Comparison of ENCODE assay signal across 19 mouse cellular contexts in genomic region chr7:127759716-127760115, GRCm38 (mm10). TPM values are rescaled to one million over a fixed set of nuclear protein-coding genes. Genes with fewer than 3 reads are reported as not detected.
DNase-seq lines count a peak whose midpoint lies in the region; ATAC-seq and TF ChIP-seq lines count a peak whose summit lies in the region.
"Had no signal": no experiment of that assay in that cellular context is flagged by ENCODE, and none has a peak within 500 bp of the region (broad histone marks: within the 10 kb centered on the region; RNA-seq: fewer than 3 reads in every experiment).

No protein-coding gene starts in this region.

- no peaks in the 10 kb centered on the region for H3K79me2 ChIP-seq in MEL (ENCODE audit: control insufficient read depth, insufficient read depth, low read length, poor library complexity)

- ATAC-seq in embryonic facial prominence, embryonic 11.5 days (replicated peaks; ENCODE audit: insufficient number of reproducible peaks, low FRiP score, low TSS enrichment, low read depth) = no peak
- ATAC-seq in intestine, embryonic 15.5 days = no peak
- ATAC-seq in intestine, postnatal 0 days = no peak
- ATAC-seq in limb, embryonic 13.5 days (ENCODE audit: low FRiP score, low read depth) = no peak
- ATAC-seq: hindbrain, postnatal 0 days had no signal

- TF ChIP-seq EP300 in MEL (IDR thresholded peaks at IDR 0.05; ENCODE audit: low read depth in 1 of 2, low read length in 2 of 2) = peak; percentile 11 to 59; a peak in 1 of 4 replicates

- no peak overlapping the region for H3K4me2 ChIP-seq in embryonic facial prominence, embryonic 11.5 days (ENCODE audit: low read depth, low read length)
- no peak overlapping the region for H3K4me2 ChIP-seq in intestine, embryonic 15.5 days (replicated peaks)
- no peak overlapping the region for H3K4me2 ChIP-seq in intestine, postnatal 0 days (replicated peaks; ENCODE audit: low read depth)
- H3K4me2 ChIP-seq in limb, embryonic 13.5 days (replicated peaks) = 0 out of 2 replicates have a peak overlapping the region, but pooled peaks have one; percentile 3
- H3K4me2 ChIP-seq: midbrain, embryonic 11.5 days had no signal

- H3K27ac ChIP-seq in embryonic facial prominence, embryonic 11.5 days (replicated peaks; ENCODE audit: low read depth, low read length) = peak overlapping the region; percentile 20; the same call in 1 of the 2 replicates
- H3K27ac ChIP-seq in embryonic facial prominence, embryonic 10.5 days (replicated peaks) = no peak overlapping the region
- 0 out of 2 replicates have a peak overlapping the region, but pooled peaks have one; percentile 19 for H3K27ac ChIP-seq in intestine, embryonic 15.5 days
- no peak overlapping the region for H3K27ac ChIP-seq in intestine, postnatal 0 days (ENCODE audit: low read depth, low read length)
- H3K27ac ChIP-seq in MEL (ENCODE audit: control insufficient read depth, low read depth, low read length) = peak overlapping the region; percentile 36; the same call in 1 of the 2 replicates
- H3K27ac ChIP-seq in limb, embryonic 13.5 days = peak overlapping the region; percentile 44; the same call in 1 of the 2 replicates
- H3K27ac ChIP-seq: forebrain, embryonic 10.5 days; gastrocnemius, adult 2 months; hindbrain, postnatal 0 days had no signal

- 33% methylated on average over 6 of the region's 6 CpGs for WGBS in embryonic facial prominence, embryonic 11.5 days
- 52% methylated on average over 6 of the region's 6 CpGs for WGBS in embryonic facial prominence, embryonic 10.5 days
- WGBS in intestine, embryonic 15.5 days = 42% methylated on average over 6 of the region's 6 CpGs
- WGBS in intestine, postnatal 0 days = 59% methylated on average over 6 of the region's 6 CpGs
- WGBS in limb, embryonic 13.5 days = 14% methylated on average over 6 of the region's 6 CpGs

- no peak overlapping the region for H3K4me3 ChIP-seq in embryonic facial prominence, embryonic 11.5 days (ENCODE audit: low read depth, low read length)
- H3K4me3 ChIP-seq in embryonic facial prominence, embryonic 10.5 days = no peak overlapping the region
- no peak overlapping the region for H3K4me3 ChIP-seq in intestine, embryonic 15.5 days (replicated peaks)
- no peak overlapping the region for H3K4me3 ChIP-seq in intestine, postnatal 0 days (ENCODE audit: low read depth, low read length)
- no peak overlapping the region for H3K4me3 ChIP-seq in MEL (ENCODE audit: control insufficient read depth in 1 of 2, insufficient read depth in 1 of 2, low read depth in 2 of 2, low read length in 2 of 2)
- H3K4me3 ChIP-seq in limb, embryonic 13.5 days = peak overlapping the region; percentile 5; the same call in 1 of the 2 replicates
- H3K4me3 ChIP-seq: forebrain, embryonic 10.5 days; gastrocnemius, adult 2 months had no signal

- no peaks in the 10 kb centered on the region for H3K9me3 ChIP-seq in embryonic facial prominence, embryonic 11.5 days (replicated peaks; ENCODE audit: control insufficient read depth, low read length)
- H3K9me3 ChIP-seq in embryonic facial prominence, embryonic 10.5 days = no peaks in the 10 kb centered on the region
- H3K9me3 ChIP-seq in intestine, embryonic 15.5 days = no peaks in the 10 kb centered on the region
- no peaks in the 10 kb centered on the region for H3K9me3 ChIP-seq in intestine, postnatal 0 days (ENCODE audit: control insufficient read depth)
- no peaks in the 10 kb centered on the region for H3K9me3 ChIP-seq in MEL (replicated peaks; ENCODE audit: insufficient read depth, low read length)
- H3K9me3 ChIP-seq in limb, embryonic 13.5 days = no peaks in the 10 kb centered on the region
- H3K9me3 ChIP-seq: forebrain, embryonic 10.5 days; G1E had no signal

- peak; percentile 41 for DNase-seq in embryonic facial prominence, embryonic 11.5 days (ENCODE audit: low spot score)
- DNase-seq in embryonic facial prominence, embryonic 10.5 days (ENCODE audit: low spot score) = no peak
- peak; percentile 84 for DNase-seq in MEL (ENCODE audit: low read depth, low spot score)
- no peak for DNase-seq in B cell, adult 2 months
- no peak for DNase-seq in gastrocnemius, postnatal 14 days
- DNase-seq: cerebellum, postnatal 14 days; gastrocnemius, adult 2 months; kidney, postnatal 25 days; right cerebral cortex, adult 18-20 months; thymus, postnatal 36 days had no signal

- no peak overlapping the region for H3K9ac ChIP-seq in embryonic facial prominence, embryonic 11.5 days (replicated peaks; ENCODE audit: low read length)
- no peak overlapping the region for H3K9ac ChIP-seq in intestine, embryonic 15.5 days
- H3K9ac ChIP-seq in intestine, postnatal 0 days (ENCODE audit: low read depth, low read length) = no peak overlapping the region
- H3K9ac ChIP-seq in MEL (ENCODE audit: control insufficient read depth, low read depth, low read length, poor library complexity, severe bottlenecking) = no peak overlapping the region
- peak overlapping the region; percentile 43; the same call in 1 of the 2 replicates for H3K9ac ChIP-seq in limb, embryonic 13.5 days

- 0 out of 4 replicates have a peak, but pooled peaks of 1 of the 2 experiments have one; percentile 27 for TF ChIP-seq POLR2A in MEL (IDR thresholded peaks at IDR 0.05; ENCODE audit: control insufficient read depth in 1 of 2, insufficient read depth in 1 of 2, low read depth in 1 of 2, low read length in 2 of 2, poor library complexity in 1 of 2)

- H3K27me3 ChIP-seq in embryonic facial prominence, embryonic 11.5 days (ENCODE audit: control insufficient read depth, insufficient read depth, low read length) = no peaks in the 10 kb centered on the region
- H3K27me3 ChIP-seq in embryonic facial prominence, embryonic 10.5 days (replicated peaks; ENCODE audit: low read depth, poor library complexity, severe bottlenecking) = no peaks in the 10 kb centered on the region
- H3K27me3 ChIP-seq in intestine, embryonic 15.5 days (replicated peaks) = no peaks in the 10 kb centered on the region
- no peaks in the 10 kb centered on the region for H3K27me3 ChIP-seq in intestine, postnatal 0 days (replicated peaks; ENCODE audit: control insufficient read depth, insufficient read depth, low read length)
- no peaks in the 10 kb centered on the region for H3K27me3 ChIP-seq in MEL (ENCODE audit: control insufficient read depth in 1 of 2, insufficient read depth in 2 of 2, low read length in 2 of 2)
- no peaks in the 10 kb centered on the region for H3K27me3 ChIP-seq in limb, embryonic 13.5 days

- no peak for TF ChIP-seq CTCF in intestine, postnatal 0 days (IDR thresholded peaks at IDR 0.05; ENCODE audit: low read depth)
- TF ChIP-seq CTCF in MEL (IDR thresholded peaks at IDR 0.05 in 2 of 3, conservative IDR thresholded peaks at IDR 0.05 in 1 of 3; ENCODE audit: control insufficient read depth in 1 of 3, insufficient read depth in 1 of 3, low read depth in 2 of 3, low read length in 3 of 3, poor library complexity in 1 of 3, severe bottlenecking in 1 of 3) = no peak

- no peak for TF ChIP-seq RAD21 in MEL (IDR thresholded peaks at IDR 0.05; ENCODE audit: low read depth, low read length)

- H3K4me1 ChIP-seq in embryonic facial prominence, embryonic 11.5 days (ENCODE audit: control insufficient read depth, insufficient read depth, low read length) = no peaks in the 10 kb centered on the region; the same call in 1 of the 2 replicates
- H3K4me1 ChIP-seq in embryonic facial prominence, embryonic 10.5 days = peaks cover 25% of the 10 kb centered on the region
- H3K4me1 ChIP-seq in intestine, embryonic 15.5 days (replicated peaks) = peaks cover 8% of the 10 kb centered on the region
- no peaks in the 10 kb centered on the region for H3K4me1 ChIP-seq in intestine, postnatal 0 days (replicated peaks; ENCODE audit: control insufficient read depth, insufficient read depth, low read length)
- H3K4me1 ChIP-seq in MEL (ENCODE audit: control insufficient read depth in 1 of 2, insufficient read depth in 2 of 2, low read length in 2 of 2) = peaks cover 13 to 22% of the 10 kb centered on the region in 2 experiments
- peaks cover 31% of the 10 kb centered on the region for H3K4me1 ChIP-seq in limb, embryonic 13.5 days

- intact Hi-C loops in gastrocnemius, postnatal 14 days (cut with DNase I; ENCODE audit: low total_unique reads) = loop anchor here (5.0 kb wide), 1 partner anchor 82 kb away; no protein-coding TSS in a partner anchor

- H3K36me3 ChIP-seq in embryonic facial prominence, embryonic 11.5 days (replicated peaks; ENCODE audit: control insufficient read depth, insufficient read depth, low read depth, low read length) = peaks cover 5% of the 10 kb centered on the region
- H3K36me3 ChIP-seq in embryonic facial prominence, embryonic 10.5 days (replicated peaks) = peaks cover 98% of the 10 kb centered on the region
- H3K36me3 ChIP-seq in intestine, embryonic 15.5 days = peaks cover 15% of the 10 kb centered on the region; the same call in 1 of the 2 replicates
- peaks cover 54% of the 10 kb centered on the region for H3K36me3 ChIP-seq in intestine, postnatal 0 days (ENCODE audit: control insufficient read depth, insufficient read depth)
- H3K36me3 ChIP-seq in MEL (ENCODE audit: control insufficient read depth in 1 of 2, insufficient read depth in 2 of 2, low read length in 2 of 2) = peaks cover 0 to 17% of the 10 kb centered on the region in 2 experiments; a peak in 2 of 4 replicates
- peaks cover 84% of the 10 kb centered on the region for H3K36me3 ChIP-seq in limb, embryonic 13.5 days

RNA-seq across cellular contexts. Expression of gene Orai3, which starts 9.9 kb away (rescaled TPM):
- polyA plus RNA-seq in embryonic facial prominence, embryonic 11.5 days (2014; fragmentation: Nextera tagmentation; extraction: Ambion mirVana) = 8.6 and 8.7 TPM in 2 replicates
- polyA plus RNA-seq in embryonic facial prominence, embryonic 10.5 days (2016; fragmentation: Nextera tagmentation; extraction: Ambion mirVana) = 12.9 and 13.6 TPM in 2 replicates
- 22.9 and 25.5 TPM in 2 replicates for polyA plus RNA-seq in intestine, embryonic 15.5 days (2015; fragmentation: Nextera tagmentation; extraction: Ambion mirVana)
- 18.7 and 21.8 TPM in 2 replicates for polyA plus RNA-seq in intestine, postnatal 0 days (2015; fragmentation: Nextera tagmentation; extraction: Ambion mirVana)
- total RNA-seq in MEL (2012; rRNA removed) = 31.4 and 37.5 TPM in 2 replicates
- 10 to 100 TPM in 1 of 2 experiments, not detected in 1; 47.2 TPM for polyA plus RNA-seq in MEL (2012; ENCODE audit: insufficient read depth in 1 of 2, insufficient read length in 2 of 2, low read depth in 1 of 2, low replicate concordance in 2 of 2, missing spikeins in 1 of 2)
- 20.1 and 20.8 TPM in 2 replicates for polyA plus RNA-seq in limb, embryonic 13.5 days (2015; fragmentation: Nextera tagmentation; extraction: Ambion mirVana)
- 1 to 10 TPM; 8.1 to 9.2 TPM for total RNA-seq in gastrocnemius, postnatal 14 days (2021)

RNA-seq across cellular contexts. Expression of gene Fbxl19, which starts 15.4 kb away (rescaled TPM):
- polyA plus RNA-seq in embryonic facial prominence, embryonic 11.5 days (2014; fragmentation: Nextera tagmentation; extraction: Ambion mirVana) = 9.4 and 9.5 TPM in 2 replicates
- polyA plus RNA-seq in embryonic facial prominence, embryonic 10.5 days (2016; fragmentation: Nextera tagmentation; extraction: Ambion mirVana) = 8.9 and 9.0 TPM in 2 replicates
- 3.2 and 4.3 TPM in 2 replicates for polyA plus RNA-seq in intestine, embryonic 15.5 days (2015; fragmentation: Nextera tagmentation; extraction: Ambion mirVana)
- 2.1 and 2.2 TPM in 2 replicates for polyA plus RNA-seq in intestine, postnatal 0 days (2015; fragmentation: Nextera tagmentation; extraction: Ambion mirVana)
- 37.7 and 46.7 TPM in 2 replicates for total RNA-seq in MEL (2012; rRNA removed)
- 10 to 100 TPM in 1 of 2 experiments, not detected in 1; 58.3 TPM for polyA plus RNA-seq in MEL (2012; ENCODE audit: insufficient read depth in 1 of 2, insufficient read length in 2 of 2, low read depth in 1 of 2, low replicate concordance in 2 of 2, missing spikeins in 1 of 2)
- polyA plus RNA-seq in limb, embryonic 13.5 days (2015; fragmentation: Nextera tagmentation; extraction: Ambion mirVana) = 6.7 TPM in 2 replicates
- total RNA-seq in gastrocnemius, postnatal 14 days (2021) = 1 to 10 TPM; 2.4 to 3.1 TPM

RNA-seq across cellular contexts. Expression of gene Setd1a, which starts 16.8 kb away (rescaled TPM):
- polyA plus RNA-seq in embryonic facial prominence, embryonic 11.5 days (2014; fragmentation: Nextera tagmentation; extraction: Ambion mirVana) = 21.7 and 22.0 TPM in 2 replicates
- polyA plus RNA-seq in embryonic facial prominence, embryonic 10.5 days (2016; fragmentation: Nextera tagmentation; extraction: Ambion mirVana) = 14.7 and 15.2 TPM in 2 replicates
- polyA plus RNA-seq in intestine, embryonic 15.5 days (2015; fragmentation: Nextera tagmentation; extraction: Ambion mirVana) = 15.2 and 17.4 TPM in 2 replicates
- polyA plus RNA-seq in intestine, postnatal 0 days (2015; fragmentation: Nextera tagmentation; extraction: Ambion mirVana) = 9.7 and 9.9 TPM in 2 replicates
- 9.2 and 10.3 TPM in 2 replicates for total RNA-seq in MEL (2012; rRNA removed)
- polyA plus RNA-seq in MEL (2012; ENCODE audit: insufficient read depth in 1 of 2, insufficient read length in 2 of 2, low read depth in 1 of 2, low replicate concordance in 2 of 2, missing spikeins in 1 of 2) = 10 to 100 TPM in 1 of 2 experiments, not detected in 1; 55.9 TPM
- polyA plus RNA-seq in limb, embryonic 13.5 days (2015; fragmentation: Nextera tagmentation; extraction: Ambion mirVana) = 28.1 and 30.8 TPM in 2 replicates
- 10 to 100 TPM; 15.6 to 17.4 TPM for total RNA-seq in gastrocnemius, postnatal 14 days (2021)

RNA-seq across cellular contexts. Expression of gene Gm49388, which starts 25.7 kb away (rescaled TPM):
- not detected in 2 replicates for polyA plus RNA-seq in embryonic facial prominence, embryonic 11.5 days (2014; fragmentation: Nextera tagmentation; extraction: Ambion mirVana)
- polyA plus RNA-seq in embryonic facial prominence, embryonic 10.5 days (2016; fragmentation: Nextera tagmentation; extraction: Ambion mirVana) = not detected in 2 replicates
- polyA plus RNA-seq in intestine, embryonic 15.5 days (2015; fragmentation: Nextera tagmentation; extraction: Ambion mirVana) = not detected in 2 replicates
- polyA plus RNA-seq in intestine, postnatal 0 days (2015; fragmentation: Nextera tagmentation; extraction: Ambion mirVana) = not detected in 2 replicates
- 0.73 and 0.88 TPM in 2 replicates for total RNA-seq in MEL (2012; rRNA removed)
- polyA plus RNA-seq in MEL (2012; ENCODE audit: insufficient read depth in 1 of 2, insufficient read length in 2 of 2, low read depth in 1 of 2, low replicate concordance in 2 of 2, missing spikeins in 1 of 2) = 1 to 10 TPM in 1 of 2 experiments, not detected in 1; 1.3 TPM
- not detected in 2 replicates for polyA plus RNA-seq in limb, embryonic 13.5 days (2015; fragmentation: Nextera tagmentation; extraction: Ambion mirVana)
- 1 to 10 TPM in 1 of 2 experiments, under 1 TPM in 1; 0.88 to 1.8 TPM for total RNA-seq in gastrocnemius, postnatal 14 days (2021)
- polyA plus RNA-seq: forebrain, embryonic 10.5 days; hindbrain, postnatal 0 days; liver, embryonic 16.5 days; midbrain, embryonic 11.5 days had no signal

RNA-seq across cellular contexts. Expression of gene Ctf2, which starts 27.8 kb away (rescaled TPM):
- polyA plus RNA-seq in embryonic facial prominence, embryonic 11.5 days (2014; fragmentation: Nextera tagmentation; extraction: Ambion mirVana) = 0.15 and 0.59 TPM in 2 replicates
- polyA plus RNA-seq in embryonic facial prominence, embryonic 10.5 days (2016; fragmentation: Nextera tagmentation; extraction: Ambion mirVana) = 0.19 TPM in 2 replicates
- polyA plus RNA-seq in intestine, embryonic 15.5 days (2015; fragmentation: Nextera tagmentation; extraction: Ambion mirVana) = 0.13 and 0.29 TPM in 2 replicates
- not detected in 2 replicates for polyA plus RNA-seq in intestine, postnatal 0 days (2015; fragmentation: Nextera tagmentation; extraction: Ambion mirVana)
- 0.36 and 0.39 TPM in 2 replicates for total RNA-seq in MEL (2012; rRNA removed)
- polyA plus RNA-seq in MEL (2012; ENCODE audit: insufficient read depth in 1 of 2, insufficient read length in 2 of 2, low read depth in 1 of 2, low replicate concordance in 2 of 2, missing spikeins in 1 of 2) = 1 to 10 TPM in 1 of 2 experiments, not detected in 1; 1.0 TPM
- 0.46 and 0.50 TPM in 2 replicates for polyA plus RNA-seq in limb, embryonic 13.5 days (2015; fragmentation: Nextera tagmentation; extraction: Ambion mirVana)
- not detected for total RNA-seq in gastrocnemius, postnatal 14 days (2021)
- total RNA-seq: gastrocnemius, adult 2 months; hindbrain, postnatal 0 days; left cerebral cortex, adult 18-20 months had no signal
- polyA plus RNA-seq: G1E; hindbrain, postnatal 0 days had no signal

Comparison
In these comparisons a context has a peak if more than half of its experiments do, and no peak if none do; other contexts are left out.
1. DNase-seq: peak in embryonic facial prominence, embryonic 11.5 days (single experiment) and MEL (single experiment); none in embryonic facial prominence, embryonic 10.5 days (single experiment), B cell, adult 2 months (0 of 2) and gastrocnemius, postnatal 14 days (single experiment).
2. H3K27ac ChIP-seq: peak in embryonic facial prominence, embryonic 11.5 days (single experiment), intestine, embryonic 15.5 days (single experiment), MEL (single experiment) and limb, embryonic 13.5 days (single experiment); none in embryonic facial prominence, embryonic 10.5 days (single experiment) and intestine, postnatal 0 days (single experiment).